8 mouse cellular contexts compared by ENCODE assay signal in genomic region chr6:83265253-83265652, GRCm38 (mm10). TPM values are rescaled to one million over a fixed set of nuclear protein-coding genes. Genes with fewer than 3 reads are reported as not detected.
A peak's percentile ranks its signal among the peaks of the same experiment; 100 is the strongest.
DNase-seq lines count a peak whose midpoint lies in the region; ATAC-seq lines count a peak whose summit lies in the region.

No protein-coding gene starts in this region.

- no peak for ATAC-seq in midbrain, embryonic 14.5 days (ENCODE audit: low FRiP score, low TSS enrichment)
- no peak for ATAC-seq in megakaryocyte-erythroid progenitor cell, adult 5-6 weeks (replicated peaks; ENCODE audit: low FRiP score, low TSS enrichment, poor library complexity, severe bottlenecking)

- no peaks in the 10 kb centered on the region for H3K27me3 ChIP-seq in midbrain, embryonic 14.5 days (ENCODE audit: control insufficient read depth, insufficient read depth, low read length)
- H3K27me3 ChIP-seq in midbrain, embryonic 10.5 days (ENCODE audit: low read depth, poor library complexity, severe bottlenecking) = peaks cover 11% of the 10 kb centered on the region; the same call in 1 of the 2 replicates

- DNase-seq in heart, postnatal 4 days = peak; percentile 31
- DNase-seq in heart, adult 8-10 months (ENCODE audit: low spot score) = no peak
- DNase-seq in midbrain, embryonic 14.5 days = peak; percentile 39
- DNase-seq in midbrain, embryonic 10.5 days (ENCODE audit: low spot score) = no peak
- DNase-seq in NIH3T3 (ENCODE audit: low read depth) = peak; percentile 42
- peak; percentile 46 for DNase-seq in naive thymus-derived CD4-positive, alpha-beta T cell, adult 2 months (ENCODE audit: low read depth)
- no peak for DNase-seq in right cerebral cortex, adult 18-20 months

- H3K27ac ChIP-seq in midbrain, embryonic 14.5 days (replicated peaks; ENCODE audit: low read depth, low read length) = no peak overlapping the region
- no peak overlapping the region for H3K27ac ChIP-seq in midbrain, embryonic 10.5 days (replicated peaks)

- no peaks in the 10 kb centered on the region for H3K9me3 ChIP-seq in midbrain, embryonic 14.5 days (ENCODE audit: control insufficient read depth, low read length)
- no peaks in the 10 kb centered on the region for H3K9me3 ChIP-seq in midbrain, embryonic 10.5 days (replicated peaks)

- no peak overlapping the region for H3K9ac ChIP-seq in midbrain, embryonic 14.5 days (replicated peaks; ENCODE audit: low read length)

- H3K4me1 ChIP-seq in midbrain, embryonic 14.5 days (ENCODE audit: control insufficient read depth, insufficient read depth, low read length) = peaks cover 9% of the 10 kb centered on the region; the same call in 1 of the 2 replicates
- peaks cover 27% of the 10 kb centered on the region for H3K4me1 ChIP-seq in midbrain, embryonic 10.5 days

- H3K4me3 ChIP-seq in midbrain, embryonic 14.5 days (replicated peaks; ENCODE audit: low read depth, low read length) = no peak overlapping the region
- H3K4me3 ChIP-seq in midbrain, embryonic 10.5 days = no peak overlapping the region

- no peaks in the 10 kb centered on the region for H3K36me3 ChIP-seq in midbrain, embryonic 14.5 days (ENCODE audit: control insufficient read depth, insufficient read depth, low read length)
- H3K36me3 ChIP-seq in midbrain, embryonic 10.5 days = no peaks in the 10 kb centered on the region

- no peak overlapping the region for H3K4me2 ChIP-seq in midbrain, embryonic 14.5 days (ENCODE audit: low read length)

RNA-seq across cellular contexts. Expression of gene Slc4a5, which starts 45.6 kb away (rescaled TPM):
- under 1 TPM in 1 of 2 experiments, not detected in 1; 0.12 TPM for total RNA-seq in heart, postnatal 4 days (2021)
- total RNA-seq in heart, adult 8-10 months (2022) = not detected
- 0.27 and 0.55 TPM in 2 replicates for polyA plus RNA-seq in midbrain, embryonic 14.5 days (2014; fragmentation: Nextera tagmentation; extraction: Ambion mirVana)
- polyA plus RNA-seq in midbrain, embryonic 10.5 days (2016; fragmentation: Nextera tagmentation; extraction: Ambion mirVana) = 0.67 and 0.79 TPM in 2 replicates
- total RNA-seq in megakaryocyte-erythroid progenitor cell, adult 5-6 weeks (2014; fragmentation: Nextera tagmentation) = not detected in 2 replicates
- total RNA-seq in megakaryocyte-erythroid progenitor cell, adult 5-6 weeks (2017) = 0.91 TPM in 1 of 2 replicates, not detected in the other

Comparison
In these comparisons a context has a peak if more than half of its experiments do, and no peak if none do; other contexts are left out.
1. DNase-seq: peak in heart, postnatal 4 days (single experiment), midbrain, embryonic 14.5 days (single experiment), NIH3T3 (single experiment) and naive thymus-derived CD4-positive, alpha-beta T cell, adult 2 months (single experiment); none in heart, adult 8-10 months (single experiment), midbrain, embryonic 10.5 days (single experiment) and right cerebral cortex, adult 18-20 months (single experiment).